In genomic region chr8:112569471-112570141, GRCm38 (mm10) we compare ENCODE assay signal across 7 mouse cellular contexts. TPM values are rescaled to one million over a fixed set of nuclear protein-coding genes. Genes with fewer than 3 reads are reported as not detected.
A peak's percentile ranks its signal among the peaks of the same experiment; 100 is the strongest.
DNase-seq lines count a peak whose midpoint lies in the region; ATAC-seq and TF ChIP-seq lines count a peak whose summit lies in the region.

Cntnap4 (plus strand) TSS chr8:112570043.

- no peaks in the 10 kb centered on the region for H3K27me3 ChIP-seq in forebrain, postnatal 0 days (ENCODE audit: insufficient read depth, low read length)

- peak within 1 kb of the TSS; percentile 91 for H3K27ac ChIP-seq in forebrain, postnatal 0 days (ENCODE audit: low read depth, low read length)
- H3K27ac ChIP-seq in olfactory bulb, adult 2 months (ENCODE audit: insufficient read depth, low read depth, low read length), result peak within 1 kb of the TSS; percentile 59

- 0 out of 2 replicates have a peak, but pooled peaks have one; percentile 20 for TF ChIP-seq POLR2A in olfactory bulb, adult 2 months (IDR thresholded peaks at IDR 0.05; ENCODE audit: insufficient read depth, low read depth, low read length)

- peak within 1 kb of the TSS; percentile 59 for H3K4me3 ChIP-seq in forebrain, postnatal 0 days (ENCODE audit: low read depth, low read length)
- peak within 1 kb of the TSS; percentile 68 for H3K4me3 ChIP-seq in olfactory bulb, adult 2 months (ENCODE audit: insufficient read depth, low read depth, low read length)

- peak; percentile 84 for ATAC-seq in forebrain, postnatal 0 days

- H3K9me3 ChIP-seq in forebrain, postnatal 0 days (ENCODE audit: low read length), result no peaks in the 10 kb centered on the region

- H3K9ac ChIP-seq in forebrain, postnatal 0 days, result peak within 1 kb of the TSS; percentile 73

- H3K4me2 ChIP-seq in forebrain, postnatal 0 days (ENCODE audit: low read depth), result peak within 1 kb of the TSS; percentile 65

- peak; percentile 9 for DNase-seq in WW6 (ENCODE audit: low read depth, low spot score)
- DNase-seq in cerebellum, adult 18-20 months, result peak; percentile 78 to 85
- DNase-seq in forebrain, postnatal 0 days, result peak; percentile 82
- DNase-seq in left cerebral cortex, adult 8-10 months (ENCODE audit: low spot score in 2 of 2), result peak; percentile 43 to 49
- DNase-seq in yolk sac, embryonic 10.5 days (ENCODE audit: low spot score), result no peak
- DNase-seq in adrenal gland, postnatal 25 days, result no peak

- no peaks in the 10 kb centered on the region for H3K4me1 ChIP-seq in forebrain, postnatal 0 days (ENCODE audit: insufficient read depth)
- H3K4me1 ChIP-seq in olfactory bulb, adult 2 months (ENCODE audit: control insufficient read depth, insufficient read depth, low read length), result no peaks in the 10 kb centered on the region

- TF ChIP-seq CTCF in forebrain, postnatal 0 days (IDR thresholded peaks at IDR 0.05; ENCODE audit: low read depth), result no peak
- TF ChIP-seq CTCF in olfactory bulb, adult 2 months (IDR thresholded peaks at IDR 0.05; ENCODE audit: insufficient read depth, low read depth, low read length), result no peak

- WGBS in forebrain, postnatal 0 days, result 2% methylated on average over 18 of the region's 18 CpGs
- 1% methylated on average over 18 of the region's 18 CpGs for WGBS in olfactory bulb, adult 2 months

- no peaks in the 10 kb centered on the region for H3K36me3 ChIP-seq in forebrain, postnatal 0 days (ENCODE audit: insufficient read depth)

RNA-seq across cellular contexts. Expression of gene Cntnap4, which starts in this region (rescaled TPM):
- 26.9 and 39.2 TPM in 2 replicates for total RNA-seq in forebrain, postnatal 0 days (2014; rRNA removed)
- polyA plus RNA-seq in forebrain, postnatal 0 days (2015; fragmentation: Nextera tagmentation; extraction: Ambion mirVana), result 9.5 and 14.0 TPM in 2 replicates
- total RNA-seq in left cerebral cortex, adult 8-10 months (2022), result 10 to 100 TPM; 19.7 to 23.0 (median 21.7) TPM
- 356 TPM in 1 of 2 replicates, not detected in the other for polyA plus RNA-seq in olfactory bulb, adult 2 months (2012; ENCODE audit: insufficient read depth, insufficient read length, low replicate concordance, missing spikeins)
- total RNA-seq in adrenal gland, postnatal 25 days (2021), result not detected in 2 replicates

Comparison
In these comparisons a context has a peak if more than half of its experiments do, and no peak if none do; other contexts are left out.
1. RNA of gene Cntnap4 (total RNA-seq): 26.9 to 39.2 TPM in forebrain, postnatal 0 days and 19.7 to 23.0 TPM in left cerebral cortex, adult 8-10 months; not detected in adrenal gland, postnatal 25 days; every median in the first group is over 10 times any median in the second.
2. DNase-seq: peak in WW6 (single experiment), cerebellum, adult 18-20 months (2 of 2), forebrain, postnatal 0 days (single experiment) and left cerebral cortex, adult 8-10 months (2 of 2); none in yolk sac, embryonic 10.5 days (single experiment) and adrenal gland, postnatal 25 days (single experiment).